Mouse (Mus musculus) CH12.LX (cell line): ENCODE measurements around the gene Zscan5b. TPM values are rescaled to one million over a fixed set of nuclear protein-coding genes. Genes with fewer than 3 reads are reported as not detected.

Experiments used
- DNase-seq: peaks from one replicate; pipeline ENCODE4 v3.0.0-alpha.2; 2013; ENCODE audit errors: extremely low read depth
- H3K27ac ChIP-seq: 2 replicates; pipeline ENCODE4 v1.5.1; 2012; ENCODE audit warnings: low read depth, mild to moderate bottlenecking, control low read depth, moderate library complexity; ENCODE audit not compliant: insufficient read depth
- H3K27me3 ChIP-seq: replicated peaks from 2 replicates; pipeline ENCODE3; 2012; ENCODE audit warnings: inconsistent platforms
- H3K36me3 ChIP-seq, 2 experiments: replicated peaks in 1 of 2; 2 replicates each; pipeline versions ENCODE3 to v1.6.1; 2012; ENCODE audit warnings: inconsistent platforms in 1 of 2, low read length in 1 of 2, mild to moderate bottlenecking in 1 of 2, mixed read lengths in 1 of 2, moderate library complexity in 1 of 2; ENCODE audit not compliant: control insufficient read depth in 1 of 2, insufficient read depth in 1 of 2
- H3K4me1 ChIP-seq, 2 experiments: 2 replicates each; pipeline ENCODE4 v1.6.1; 2012; ENCODE audit warnings: inconsistent platforms in 1 of 2, moderate library complexity in 1 of 2; ENCODE audit not compliant: insufficient read depth in 2 of 2, control insufficient read depth in 1 of 2
- H3K4me2 ChIP-seq: 2 replicates; pipeline ENCODE4 v1.6.1; 2012; ENCODE audit warnings: low read depth, mild to moderate bottlenecking, control low read depth; ENCODE audit not compliant: poor library complexity, insufficient read depth, severe bottlenecking
- H3K4me3 ChIP-seq, 3 experiments: fragments of 150-350 bp in 1 of 3; sonication (generic) in 1 of 3; replicated peaks in 1 of 3; 2 replicates each; pipeline versions ENCODE3 to v1.5.1; 2011 to 2012; ENCODE audit warnings: low read depth in 2 of 3, low read length in 2 of 3, mild to moderate bottlenecking in 2 of 3, moderate library complexity in 2 of 3, control low read depth in 1 of 3, improper control_type of control experiment in 1 of 3, inconsistent platforms in 1 of 3, mixed read lengths in 1 of 3; ENCODE audit not compliant: poor library complexity in 1 of 3
- H3K79me2 ChIP-seq: replicated peaks from 2 replicates; pipeline ENCODE4 v1.6.1; 2012; ENCODE audit warnings: mild to moderate bottlenecking, moderate library complexity; ENCODE audit not compliant: control insufficient read depth, poor library complexity, insufficient read depth, severe bottlenecking; ENCODE audit errors: extremely low read depth
- H3K9ac ChIP-seq: 2 replicates; pipeline ENCODE4 v1.6.1; 2012; ENCODE audit warnings: low read depth, mild to moderate bottlenecking, control low read depth, moderate library complexity; ENCODE audit not compliant: insufficient read depth
- H3K9me3 ChIP-seq: replicated peaks from 2 replicates; pipeline ENCODE3; 2012; ENCODE audit warnings: low read length, inconsistent platforms, mixed read lengths
- ETS1 ChIP-seq: conservative IDR thresholded peaks from 2 replicates; pipeline ENCODE4 v1.6.1; 2012; ENCODE audit warnings: low read depth, mild to moderate bottlenecking, inconsistent platforms, low read length, improper control_type of control experiment, moderate library complexity
- GABPA ChIP-seq: IDR thresholded peaks from 2 replicates; pipeline ENCODE4 v1.6.1; 2012; ENCODE audit warnings: low read depth, low read length, improper control_type of control experiment, inconsistent platforms; ENCODE audit not compliant: insufficient replicate concordance
- HCFC1 ChIP-seq: IDR thresholded peaks from 2 replicates; pipeline ENCODE4 v1.6.1; 2012; ENCODE audit warnings: low read depth, mild to moderate bottlenecking, inconsistent platforms, low read length, improper control_type of control experiment
- JUN ChIP-seq: IDR thresholded peaks from 2 replicates; pipeline ENCODE4 v1.6.1; 2011; ENCODE audit warnings: low read depth, mild to moderate bottlenecking, low read length, improper control_type of control experiment, moderate library complexity; ENCODE audit not compliant: insufficient read depth
- MAFK ChIP-seq: IDR thresholded peaks from 2 replicates; pipeline ENCODE4 v1.6.1; 2011; ENCODE audit warnings: low read length, improper control_type of control experiment; ENCODE audit not compliant: insufficient replicate concordance
- MEF2A ChIP-seq: IDR thresholded peaks from 2 replicates; pipeline ENCODE4 v1.6.1; 2014; ENCODE audit warnings: low read depth, mild to moderate bottlenecking, inconsistent platforms, low read length, improper control_type of control experiment, borderline replicate concordance
- NELFE ChIP-seq: IDR thresholded peaks from 2 replicates; pipeline ENCODE4 v1.6.1; 2011; ENCODE audit warnings: low read depth, low read length, improper control_type of control experiment
- POLR2A ChIP-seq: IDR thresholded peaks from 2 replicates; pipeline ENCODE4 v1.6.1; 2011; ENCODE audit warnings: low read depth, mild to moderate bottlenecking, improper control_type of control experiment, low read length
- POLR2AphosphoS2 ChIP-seq: IDR thresholded peaks from 2 replicates; pipeline ENCODE4 v1.6.1; 2011; ENCODE audit warnings: low read depth, low read length, improper control_type of control experiment
- RCOR1 ChIP-seq: conservative IDR thresholded peaks from 2 replicates; pipeline ENCODE4 v1.6.1; 2012; ENCODE audit warnings: low read depth, mild to moderate bottlenecking, inconsistent platforms, low read length, improper control_type of control experiment
- SIN3A ChIP-seq: IDR thresholded peaks from 2 replicates; pipeline ENCODE4 v1.6.1; 2012; ENCODE audit warnings: low read length, improper control_type of control experiment, inconsistent platforms
- TBP ChIP-seq: conservative IDR thresholded peaks from 2 replicates; pipeline ENCODE4 v1.6.1; 2011; ENCODE audit warnings: low read depth, low read length, improper control_type of control experiment
- USF1 ChIP-seq: IDR thresholded peaks from 2 replicates; pipeline ENCODE4 v1.6.1; 2014; ENCODE audit warnings: low read depth, mild to moderate bottlenecking, inconsistent platforms, low read length, improper control_type of control experiment
- ZNF384 ChIP-seq: IDR thresholded peaks from 2 replicates; pipeline ENCODE4 v1.6.1; 2012; ENCODE audit warnings: low read depth, low read length, improper control_type of control experiment, inconsistent platforms
- dilution Hi-C: fragments of 300-500 bp; cut with MboI; formaldehyde crosslinking; loops from 2 replicates; pipeline ENCODE4 v1.14.3; 2020; ENCODE audit warnings: low sequenced_read_pairs; ENCODE audit not compliant: extremely low pct_unique_long_range_greater_than_20kb, extremely low pct_ligation_motif_present
- in situ Hi-C: fragments of 300-500 bp; cut with MboI; formaldehyde crosslinking; loops from 3 replicates; pipeline ENCODE4 v1.14.3; 2019; ENCODE audit warnings: low sequenced_read_pairs, low pct_ligation_motif_present, low pct_unique_long_range_greater_than_20kb, mixed read lengths
- polyA plus RNA-seq: library from polyadenylated mRNA; unstranded; fragments of >175 nt; gene quantifications from 2 replicates; pipeline ENCODE4 v1.2.1, GENCODE M21; 2012; ENCODE audit warnings: low read depth; ENCODE audit not compliant: insufficient read length
- total RNA-seq, 2 experiments: library from RNA; depleted of rRNA; stranded (reverse); fragments of 300-350 nt in 1 of 2; fragments of >200 nt in 1 of 2; gene quantifications; 2 replicates each; pipeline ENCODE4 v1.2.3; 2012 to 2014

The Zscan5b gene
- total and polyA plus RNA-seq, 3 experiments: not detected

- no peak overlapping the region for H3K4me2 ChIP-seq
- H3K27ac ChIP-seq: no peak overlapping the region
- H3K9me3 ChIP-seq: no peaks in the 10 kb centered on the region
- peaks cover 0 to 8% of the 10 kb centered on the region in 2 experiments; a peak in 1 of 4 replicates for H3K4me1 ChIP-seq
- H3K79me2 ChIP-seq: no peaks in the 10 kb centered on the region; the same call in 1 of the 2 replicates
- TF ChIP-seq NELFE (no peak), HCFC1 (no peak), USF1 (no peak)
- in situ Hi-C loops: no loop called here
- peaks cover 9 to 72% of the 10 kb centered on the region in 2 experiments for H3K36me3 ChIP-seq
- H3K4me3 ChIP-seq: no peak overlapping the region
- no peaks in the 10 kb centered on the region for H3K27me3 ChIP-seq
- H3K9ac ChIP-seq: no peak overlapping the region
- dilution Hi-C loops: no loop called here
- DNase-seq: no peak
Measured at GRCm38 (mm10) chr7:6179013-6179412, 43.1 kb upstream of the Zscan5b start.

GRCm38 (mm10) chr7:6182882-6183281 lies 39.2 kb upstream of the Zscan5b start:
- Histone ChIP-seq H3K9me3 (no peaks in the 10 kb centered on the region), H3K27ac (no peak overlapping the region), H3K79me2 (no peaks in the 10 kb centered on the region), H3K36me3 (peaks cover 22 to 84% of the 10 kb centered on the region in 2 experiments), H3K4me1 (peaks cover 5 to 16% of the 10 kb centered on the region in 2 experiments; a peak in 3 of 4 replicates), H3K27me3 (no peaks in the 10 kb centered on the region), H3K4me2 (no peak overlapping the region), H3K9ac (no peak overlapping the region), H3K4me3 (no peak overlapping the region)
- dilution Hi-C loops (no loop called here), in situ Hi-C loops (no loop called here)
- no peak for DNase-seq
- TF ChIP-seq HCFC1 (no peak), GABPA (no peak), ZNF384 (no peak), SIN3A (no peak), MEF2A (no peak), ETS1 (no peak), POLR2A (no peak), POLR2AphosphoS2 (no peak), JUN (no peak), NELFE (no peak), RCOR1 (no peak)

GRCm38 (mm10) chr7:6183802-6184201 lies 38.3 kb upstream of the Zscan5b start:
- no peak for DNase-seq
- Histone ChIP-seq H3K4me1 (peaks cover 5 to 16% of the 10 kb centered on the region in 2 experiments; a peak in 3 of 4 replicates), H3K79me2 (no peaks in the 10 kb centered on the region), H3K9ac (no peak overlapping the region), H3K27ac (no peak overlapping the region), H3K27me3 (no peaks in the 10 kb centered on the region), H3K36me3 (peaks cover 27 to 85% of the 10 kb centered on the region in 2 experiments), H3K4me3 (no peak overlapping the region), H3K9me3 (no peaks in the 10 kb centered on the region), H3K4me2 (no peak overlapping the region)
- TF ChIP-seq MAFK: no peak
- no peak for TF ChIP-seq TBP
- in situ Hi-C loops: no loop called here
- dilution Hi-C loops: no loop called here
